Mouse (Mus musculus): ENCODE results near the gene Bri3.

Bri3 gene

DNA sequence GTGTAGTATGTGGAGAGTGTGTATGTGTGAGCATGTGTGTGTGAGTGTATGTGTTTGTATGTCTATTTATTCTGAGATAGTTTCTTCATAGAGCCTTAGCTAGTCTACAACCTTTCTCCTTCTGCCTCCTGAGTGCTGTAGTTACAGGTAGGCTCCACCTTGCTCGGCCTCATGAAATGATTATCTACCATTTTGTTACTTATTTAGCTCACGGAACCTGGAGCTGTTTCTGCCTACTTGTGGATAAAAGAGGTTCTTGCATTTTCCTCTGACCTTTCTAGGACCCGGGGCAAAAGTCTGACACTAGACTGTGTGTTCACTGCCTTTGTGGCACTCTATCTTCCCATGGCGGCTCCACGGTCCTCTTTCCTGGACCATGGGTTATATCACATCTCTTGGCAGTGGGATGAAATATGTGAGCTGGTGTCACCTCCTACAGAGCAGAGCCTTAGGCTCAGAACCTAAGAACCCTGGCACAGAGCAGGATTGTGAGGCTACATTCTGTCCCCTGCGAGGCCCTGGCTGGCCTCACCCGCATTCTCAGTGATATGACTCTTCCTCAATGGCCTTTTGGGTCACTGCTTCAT is at the start of gene Bri3:
TSS of gene Bri3 (plus strand) at position 537 of the 587 bp plus-strand sequence.
- no peak for DNase-seq (ENCODE audit: low spot score in 2 of 2)

DNA sequence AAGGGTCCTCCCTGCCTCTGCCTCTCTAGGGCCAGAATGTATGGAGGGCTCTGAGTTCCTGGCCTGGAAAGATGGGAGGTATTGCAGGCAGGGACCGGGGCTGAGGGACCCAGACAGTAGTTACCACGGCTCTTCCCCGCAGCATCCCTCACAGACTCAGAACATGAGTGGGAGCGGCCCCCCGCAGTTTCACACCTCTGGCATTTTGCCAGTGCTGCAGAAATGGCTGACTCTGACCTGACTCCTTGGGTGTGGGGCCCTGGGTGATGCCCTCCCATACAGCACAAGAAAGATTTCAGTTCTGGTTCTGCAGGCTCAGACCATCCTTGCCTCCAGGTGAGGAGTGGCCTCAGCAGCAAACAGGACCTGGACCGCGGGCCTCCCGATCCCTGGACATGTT is 48.7 kb upstream of the Bri3 start:
- no peak for DNase-seq (ENCODE audit: low spot score in 2 of 2)

DNA sequence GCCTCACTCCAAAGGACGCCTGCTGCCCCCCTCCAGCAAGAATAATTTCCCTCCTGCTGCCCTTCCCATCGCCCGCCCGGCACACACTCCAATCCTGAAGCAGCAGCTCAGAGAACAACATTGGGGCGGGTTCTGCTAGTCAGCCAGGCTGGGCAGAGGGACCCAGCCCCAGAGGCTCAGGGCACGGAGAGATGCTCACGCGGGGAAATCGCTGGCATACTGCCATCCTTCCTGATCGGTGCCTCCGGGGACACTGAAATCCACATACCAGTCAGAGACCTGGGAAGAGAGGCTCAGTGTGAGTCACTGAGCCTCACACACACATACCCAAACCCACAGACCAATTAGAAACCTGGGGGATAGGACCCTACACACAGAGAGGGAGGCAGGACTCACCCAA is 43.6 kb upstream of the Bri3 start:
- no peak for DNase-seq (ENCODE audit: low spot score in 2 of 2)

DNA sequence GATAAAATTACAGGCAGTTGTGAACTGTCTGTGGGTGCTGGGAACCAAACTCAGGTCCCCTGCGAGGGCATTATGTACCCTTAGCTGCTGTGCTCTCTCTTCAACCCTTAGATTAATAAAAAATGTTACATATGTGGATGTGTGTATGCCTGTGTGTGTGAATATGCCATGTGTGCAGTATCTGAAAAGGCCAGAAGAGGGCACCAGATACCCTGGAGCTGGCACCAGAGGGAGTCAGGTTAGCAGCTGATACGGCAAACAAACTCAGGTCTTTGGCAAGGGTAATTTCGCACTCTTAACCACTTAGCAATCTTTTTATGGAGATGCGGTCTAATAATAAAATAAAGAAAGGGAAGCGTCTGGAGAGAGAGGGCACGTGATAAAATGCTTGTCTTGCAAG is 41.8 kb upstream of the Bri3 start:
- DNase-seq (ENCODE audit: low spot score in 2 of 2) = no peak

DNA sequence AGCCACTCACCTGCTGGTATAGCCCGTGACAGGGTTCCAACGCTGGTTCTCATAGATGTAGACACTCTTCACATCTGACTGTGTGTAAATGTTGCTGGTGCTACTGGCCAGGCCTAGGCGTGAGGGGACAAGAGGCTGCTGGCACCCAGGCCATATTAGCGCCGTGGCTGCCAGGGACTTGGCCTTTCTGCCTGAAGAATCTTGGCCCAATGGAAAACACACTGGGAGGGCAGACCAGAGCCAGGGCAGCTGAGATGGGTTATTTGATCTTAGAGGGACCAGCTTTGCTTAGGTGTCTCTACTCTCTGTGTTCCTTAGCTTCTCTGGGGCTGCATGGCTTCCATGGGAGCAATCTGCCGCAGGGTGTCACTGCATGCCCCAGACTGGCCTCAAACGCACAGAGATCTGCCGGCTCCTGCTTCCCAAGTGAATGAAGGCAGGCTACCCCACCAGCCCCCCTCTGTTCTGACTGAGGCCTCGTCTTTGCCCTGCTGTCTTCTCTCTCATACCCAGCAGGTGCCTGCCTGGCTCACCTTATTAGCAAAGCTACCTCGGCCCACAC is 40.8 kb upstream of the Bri3 start:
- no peak for DNase-seq (ENCODE audit: low spot score in 2 of 2)

DNA sequence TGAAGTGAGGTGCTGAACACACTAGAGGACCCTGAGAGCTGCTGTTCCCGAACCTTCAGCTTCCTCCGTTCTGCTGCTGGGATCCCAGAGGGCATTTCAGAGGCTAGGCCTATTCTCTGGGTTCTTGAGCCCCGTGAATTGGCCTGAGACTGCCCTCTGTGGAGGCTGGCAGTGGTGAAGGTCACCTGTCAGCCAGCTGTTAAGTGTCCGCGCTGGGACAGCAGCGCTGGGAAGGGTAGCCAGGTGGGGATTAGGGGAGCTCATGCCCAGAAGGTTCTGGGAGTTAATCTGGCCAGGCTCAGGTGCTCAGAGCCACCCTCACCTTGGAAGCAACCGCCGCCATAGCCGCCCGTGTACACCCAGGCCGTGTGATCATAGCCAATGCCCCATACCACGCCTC is 39.9 kb upstream of the Bri3 start:
- no peak for DNase-seq (ENCODE audit: low spot score in 2 of 2)

DNA sequence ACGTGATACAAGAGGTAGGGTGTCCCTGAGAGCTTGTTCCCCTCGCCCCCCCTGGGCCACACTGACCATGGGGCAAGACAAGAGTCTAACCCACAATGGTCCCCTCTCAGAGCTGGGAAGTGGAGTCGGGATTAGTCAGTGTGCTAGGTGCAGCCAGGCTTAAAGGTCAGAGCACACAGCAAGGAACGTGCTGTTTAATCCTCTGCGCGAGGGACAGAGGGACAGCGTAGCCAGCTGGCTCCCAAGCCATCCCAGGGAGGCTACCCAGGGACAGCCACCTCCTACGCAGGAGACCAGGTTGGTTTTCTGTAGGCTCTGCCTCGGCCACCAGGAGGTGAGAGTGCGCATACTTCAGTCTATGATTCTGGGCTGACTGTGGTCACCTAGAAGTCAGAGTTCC is 39.3 kb upstream of the Bri3 start:
- DNase-seq (ENCODE audit: low spot score in 2 of 2) = no peak

DNA sequence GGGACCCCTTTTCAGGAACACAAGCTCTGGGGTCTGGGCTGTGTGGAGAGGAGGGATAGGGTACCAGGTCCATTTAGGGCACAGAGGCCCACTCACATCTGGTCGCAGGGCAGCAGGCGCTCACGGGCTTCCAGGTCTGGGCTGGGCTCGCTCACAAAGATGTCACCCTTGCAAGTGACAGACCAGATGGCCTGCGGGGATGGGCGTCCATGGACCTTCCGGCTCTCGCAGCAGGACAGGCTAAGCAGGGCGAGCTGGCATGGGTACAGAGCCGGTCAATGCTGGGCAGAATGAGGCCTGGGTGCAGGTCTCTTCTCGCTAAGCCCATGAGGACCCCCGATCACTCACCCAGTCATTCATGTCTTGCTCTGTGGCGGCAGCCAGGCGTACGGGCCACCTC is 38.2 kb upstream of the Bri3 start:
- no peak for DNase-seq (ENCODE audit: low spot score in 2 of 2)

DNA sequence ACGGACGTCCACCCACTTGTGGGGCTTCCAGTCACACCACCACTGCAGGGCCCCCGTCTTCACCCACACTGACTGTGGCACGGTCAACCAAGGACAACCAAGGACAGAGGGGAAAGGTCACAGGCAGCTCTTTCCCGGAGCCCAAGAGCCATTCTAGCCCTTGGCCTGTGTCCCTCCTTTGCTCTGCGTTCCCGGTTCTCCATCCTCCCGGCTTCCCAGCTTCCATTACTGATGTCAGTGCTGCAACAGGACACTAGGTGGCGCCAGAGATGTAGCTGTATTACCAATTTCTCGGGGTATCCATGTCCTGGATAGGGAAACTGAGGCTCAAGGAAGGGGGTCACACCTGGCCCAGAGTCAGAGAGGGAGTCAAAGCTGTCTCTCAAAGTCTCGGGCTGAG is 36.8 kb upstream of the Bri3 start:
- peak in 1 of 2 experiments; percentile 60 for DNase-seq (ENCODE audit: low spot score in 2 of 2)

DNA sequence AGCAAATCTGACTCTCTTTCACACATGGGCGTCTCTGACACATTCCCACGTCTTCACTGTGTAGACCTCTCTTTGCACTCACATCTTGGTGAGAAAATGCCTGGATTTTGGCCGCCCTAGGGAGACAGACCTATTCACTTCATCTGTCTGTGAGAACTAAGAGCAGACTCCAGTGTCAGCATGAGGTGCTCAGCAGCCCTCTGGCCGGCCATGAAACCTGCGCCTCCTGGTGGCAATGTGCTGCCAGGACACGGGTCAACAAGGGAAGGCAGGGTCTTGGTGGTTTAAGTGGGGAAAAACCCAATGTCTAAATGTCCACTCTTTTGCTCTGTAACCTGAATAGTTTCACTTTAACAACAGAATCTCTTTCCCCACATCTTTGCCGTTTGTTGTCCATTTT is 29.8 kb upstream of the Bri3 start:
- DNase-seq (ENCODE audit: low spot score in 2 of 2) = peak in 1 of 2 experiments; percentile 47

DNA sequence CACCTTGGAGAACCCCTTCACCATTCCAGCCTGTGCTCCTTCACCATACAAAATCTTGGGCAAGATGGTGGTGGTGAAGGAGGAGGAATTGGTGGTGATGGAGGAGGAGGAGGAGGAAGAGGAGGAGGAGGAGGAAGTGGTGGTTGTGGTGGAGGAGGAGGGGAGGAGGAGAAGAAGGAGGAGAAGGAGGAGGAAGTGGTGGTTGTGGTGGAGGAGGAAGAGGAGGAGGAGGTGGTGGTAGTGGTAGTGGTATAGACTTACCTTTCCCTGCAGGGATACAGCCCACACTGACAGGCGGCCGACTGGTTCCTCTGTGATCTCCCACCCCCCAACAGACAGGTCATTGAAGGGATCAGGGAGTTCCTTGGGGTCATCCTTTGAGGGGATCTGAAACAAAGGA is 28.2 kb upstream of the Bri3 start:
- DNase-seq (ENCODE audit: low spot score in 2 of 2) = no peak

DNA sequence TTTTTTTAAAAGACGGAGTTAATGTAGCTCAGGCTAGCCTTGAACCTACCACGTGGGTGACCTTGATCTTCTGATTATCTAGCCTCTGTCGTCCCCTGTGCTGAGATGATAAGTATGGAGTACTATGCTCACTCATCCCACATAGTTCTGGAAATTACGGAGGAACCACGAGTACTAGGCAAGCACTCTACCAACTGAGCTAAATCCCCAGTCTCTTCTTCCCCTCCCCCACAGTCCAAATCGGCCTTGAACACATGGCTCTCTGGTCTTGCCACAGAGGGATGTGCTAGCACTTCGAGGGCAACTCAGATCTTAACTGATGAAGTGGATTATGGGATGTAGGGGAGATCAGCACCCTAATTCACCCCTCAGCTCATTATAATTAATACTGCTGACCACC is 26.2 kb upstream of the Bri3 start:
- DNase-seq (ENCODE audit: low spot score in 2 of 2) = no peak

DNA sequence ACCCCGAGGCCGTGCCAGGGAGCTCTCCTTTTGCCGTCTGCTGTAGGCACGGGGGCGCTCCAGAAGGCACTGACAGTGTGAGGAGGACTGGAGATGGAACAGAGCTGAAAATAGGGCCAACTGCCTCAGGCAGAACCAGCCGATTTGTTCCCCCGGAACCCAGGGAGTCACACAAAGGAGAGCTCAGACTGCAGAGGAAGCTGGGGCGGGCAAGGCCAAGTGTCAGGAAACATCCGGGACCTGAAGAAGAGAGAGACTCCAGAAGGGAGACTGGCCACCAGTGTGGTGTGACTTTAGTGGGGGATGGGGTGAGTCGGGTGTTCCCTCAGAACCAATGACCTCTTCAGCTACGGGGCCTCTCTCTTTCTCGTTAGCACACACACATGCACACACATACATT is 24.9 kb upstream of the Bri3 start:
- DNase-seq (ENCODE audit: low spot score in 2 of 2) = no peak

DNA sequence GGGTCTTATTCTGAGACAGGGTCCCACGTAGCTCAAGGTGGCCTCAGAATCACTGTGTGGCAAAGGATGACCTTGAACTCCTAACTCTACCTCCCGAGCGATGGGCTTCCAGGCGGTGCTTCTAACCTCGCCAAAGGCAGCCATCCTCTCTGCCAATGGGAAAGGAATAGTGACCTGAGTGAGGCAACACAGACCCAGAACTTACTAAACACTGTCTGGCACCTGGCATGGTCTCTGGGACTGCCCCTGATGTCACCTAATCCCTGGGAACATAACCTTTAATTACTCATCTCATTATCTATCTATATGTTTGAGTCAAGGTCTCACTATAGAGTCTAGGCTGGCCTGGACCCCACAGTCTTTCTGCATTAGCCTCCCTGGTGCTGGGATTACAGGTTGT is 24.3 kb upstream of the Bri3 start:
- DNase-seq (ENCODE audit: low spot score in 2 of 2) = no peak

DNA sequence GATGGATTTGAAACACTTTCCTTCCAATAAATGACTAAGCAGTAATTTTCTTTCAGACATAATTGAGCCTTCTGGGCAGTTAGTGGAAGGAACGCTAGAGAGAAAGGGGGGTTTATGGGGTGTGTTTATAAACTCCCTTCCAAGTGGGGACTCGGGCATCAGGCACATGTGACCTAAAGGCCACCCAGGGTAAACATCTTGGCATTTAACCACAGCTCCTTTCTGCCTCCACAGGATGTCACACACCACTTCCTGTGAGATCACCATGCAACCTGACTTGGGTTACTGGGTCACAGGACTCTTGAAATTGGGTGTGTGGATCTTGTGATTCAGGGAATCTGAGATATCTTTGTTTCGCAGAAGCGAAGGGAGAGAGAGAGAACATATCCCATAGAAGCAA is 22.9 kb upstream of the Bri3 start:
- DNase-seq (ENCODE audit: low spot score in 2 of 2) = no peak

DNA sequence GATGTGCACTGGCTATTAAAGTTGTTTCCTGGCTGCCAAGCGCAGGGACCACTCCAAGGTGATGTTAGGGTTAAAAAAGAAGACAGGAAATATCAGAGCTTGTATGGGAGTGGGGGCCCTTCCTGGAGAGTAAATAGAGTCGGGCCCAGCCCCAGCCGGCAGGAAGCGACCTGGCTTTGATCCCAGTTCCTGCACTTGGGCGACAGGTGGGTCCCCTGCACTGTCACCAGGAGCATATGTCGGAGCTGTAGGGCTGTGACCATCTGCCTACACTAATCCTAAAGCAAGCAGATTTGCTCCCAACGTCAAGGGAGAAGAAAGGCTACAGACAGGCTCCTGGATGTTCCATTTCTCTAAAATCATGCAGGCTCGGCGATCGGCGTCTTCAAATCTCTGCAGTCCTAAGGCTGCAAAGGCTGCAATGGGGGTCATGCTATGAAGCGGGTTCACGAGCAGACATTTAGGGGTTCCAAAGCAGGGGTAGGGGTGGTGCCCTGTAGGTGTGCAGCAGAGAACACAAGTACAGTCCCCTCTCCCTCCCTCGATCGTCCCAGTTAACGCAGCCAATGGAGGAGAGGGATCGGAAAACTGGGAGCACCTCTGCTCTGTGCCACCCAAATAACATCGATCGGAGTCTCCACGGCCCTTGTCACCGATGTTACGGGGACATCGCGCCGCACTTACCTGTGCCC is 21.3 kb upstream of the Bri3 start:
- peak in 1 of 2 experiments; percentile 27 for DNase-seq (ENCODE audit: low spot score in 2 of 2)

DNA sequence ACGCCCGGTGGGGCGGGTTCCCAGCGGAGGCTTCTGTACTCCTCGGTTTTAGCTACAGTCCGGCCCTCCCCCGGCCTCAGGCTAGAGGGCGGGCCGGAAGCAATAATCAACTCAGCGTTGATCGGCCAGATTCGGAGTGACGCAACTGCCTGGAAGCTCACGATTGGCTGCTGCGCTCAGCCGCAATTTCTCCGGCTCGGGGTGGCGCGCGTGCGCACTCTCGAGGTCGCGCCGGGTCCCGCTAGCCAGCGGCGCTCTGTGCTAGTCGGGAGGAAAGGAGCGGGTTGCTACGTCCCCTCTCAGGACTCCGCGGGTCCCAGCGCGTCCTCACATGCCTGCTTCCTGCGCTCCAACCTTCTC is 20.8 kb upstream of the Bri3 start, which contains the start of gene Tecpr1:
TSS of gene Tecpr1 (minus strand) at position 113 of the 360 bp plus-strand sequence.
- peak; percentile 88 to 94 for DNase-seq (ENCODE audit: low spot score in 2 of 2)

DNA sequence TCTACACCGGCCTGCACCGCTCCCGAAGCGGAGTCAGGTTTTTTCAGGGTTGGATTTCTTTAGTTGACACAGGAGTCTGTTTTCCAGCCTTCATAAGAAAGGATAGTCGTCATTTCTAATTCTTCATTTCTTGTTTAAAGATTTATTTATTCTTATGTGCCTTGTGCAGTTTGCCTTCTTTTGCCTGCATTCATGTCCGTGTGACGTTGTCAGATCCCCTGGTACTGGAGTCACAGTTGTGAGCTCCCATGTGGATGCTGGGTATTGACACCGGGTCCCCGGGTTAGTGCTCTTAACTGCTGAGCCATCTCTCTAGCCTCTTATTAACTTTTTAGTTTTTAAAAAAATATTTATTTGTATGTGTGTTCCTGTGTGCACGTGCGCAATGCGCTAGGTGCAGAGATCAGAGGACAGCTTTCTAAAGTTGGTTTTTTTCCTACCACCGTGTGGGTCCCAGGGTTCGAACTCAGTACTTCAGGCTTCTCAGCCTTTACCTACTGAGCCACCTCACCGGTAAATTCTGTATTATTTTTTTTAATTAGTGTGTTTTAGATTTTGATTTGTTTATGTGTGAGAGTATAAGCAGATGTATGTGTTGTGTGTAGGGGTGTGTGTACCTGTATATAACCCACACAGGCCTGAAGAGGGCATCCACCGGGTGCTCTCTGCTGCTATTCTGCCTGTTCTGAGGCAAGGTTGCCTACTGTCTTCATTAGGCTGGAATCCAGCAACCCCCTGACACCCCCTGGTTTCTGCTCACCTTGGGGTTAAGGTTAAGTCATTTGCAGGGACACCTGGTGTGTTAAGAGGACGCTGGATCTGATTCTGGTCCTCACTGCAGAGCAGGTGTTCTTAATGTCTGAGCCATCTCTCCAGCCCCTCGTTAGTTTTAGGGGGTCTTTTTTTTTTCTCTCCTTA is 20.1 kb upstream of the Bri3 start:
- DNase-seq (ENCODE audit: low spot score in 2 of 2) = no peak

DNA sequence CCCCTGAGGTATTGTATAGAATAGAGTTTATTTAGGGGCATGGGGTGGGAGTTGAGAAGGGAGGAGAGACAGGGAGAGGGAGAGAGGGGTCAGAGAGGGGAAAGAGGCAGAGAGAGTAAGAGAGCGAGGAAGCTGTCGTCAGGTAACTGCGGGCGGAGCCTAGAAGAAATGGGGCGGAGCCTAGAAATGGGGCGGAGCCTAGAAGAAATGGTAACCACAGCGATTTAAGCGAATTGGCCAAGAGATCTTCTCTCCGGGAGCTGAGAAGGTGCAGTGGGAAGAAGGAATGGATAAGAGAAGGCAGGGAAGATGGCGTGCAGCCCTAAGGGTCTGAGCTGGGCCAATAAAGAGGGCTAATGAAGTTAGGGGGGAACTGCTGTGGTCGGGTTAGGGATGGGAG is 18.0 kb upstream of the Bri3 start:
- no peak for DNase-seq (ENCODE audit: low spot score in 2 of 2)

DNA sequence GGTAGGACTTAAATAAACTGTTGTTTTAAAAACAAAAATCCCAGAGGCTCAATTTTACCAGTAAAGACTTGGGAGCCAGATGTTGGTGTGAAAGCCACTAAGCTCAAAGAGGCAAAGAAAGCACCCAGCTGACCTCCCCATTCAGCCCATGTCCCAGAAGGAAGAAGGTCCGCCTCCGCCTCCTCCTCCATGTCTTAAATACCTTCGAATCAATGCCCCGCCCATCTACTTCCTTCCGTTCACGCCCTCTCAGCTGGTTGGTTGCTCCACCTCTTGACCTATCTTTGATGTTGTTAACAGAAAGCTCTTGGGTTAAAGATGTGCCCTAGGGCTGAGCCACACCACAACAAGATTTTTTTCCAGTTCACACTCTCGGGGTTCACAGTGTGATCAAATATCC is 14.0 kb upstream of the Bri3 start:
- no peak for DNase-seq (ENCODE audit: low spot score in 2 of 2)

DNA sequence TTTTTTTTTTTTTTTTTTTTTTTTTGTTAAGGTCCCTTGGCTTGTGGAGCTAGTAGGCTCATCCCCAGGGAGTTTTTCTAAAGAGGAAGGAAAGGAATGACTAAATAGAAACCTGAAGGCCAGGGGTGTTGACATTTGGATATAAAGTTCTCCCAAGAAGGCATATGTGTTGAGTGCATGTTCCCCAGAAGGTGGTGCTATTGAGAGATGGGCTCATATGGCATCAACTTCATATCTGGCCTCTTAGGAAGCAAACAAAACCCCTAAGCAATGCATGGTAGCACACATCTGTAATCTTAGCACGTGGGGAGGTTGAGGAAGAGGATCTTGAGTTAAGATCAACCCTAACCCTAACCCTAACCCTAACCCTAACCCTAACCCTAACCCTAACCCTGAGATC is 12.8 kb upstream of the Bri3 start:
- DNase-seq (ENCODE audit: low spot score in 2 of 2) = no peak

DNA sequence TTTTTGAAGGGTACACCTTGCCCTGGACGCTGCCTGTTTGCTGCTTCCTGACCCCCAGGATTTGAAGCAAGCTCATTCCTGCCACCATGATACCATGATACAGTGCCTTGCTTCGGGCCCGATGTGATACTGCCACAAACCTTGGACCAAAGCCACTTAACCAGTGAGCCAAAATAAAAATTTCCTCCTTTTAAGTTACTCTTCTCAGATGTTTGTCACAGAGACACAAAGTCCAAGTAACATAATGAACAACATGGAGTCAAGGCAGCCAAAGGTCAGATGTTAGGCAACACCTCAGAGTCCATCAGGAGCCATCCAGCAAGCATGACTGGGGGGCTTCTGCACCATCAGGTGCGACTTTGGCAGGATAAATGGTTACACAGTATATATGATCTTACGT is 11.7 kb upstream of the Bri3 start:
- DNase-seq (ENCODE audit: low spot score in 2 of 2) = no peak

DNA sequence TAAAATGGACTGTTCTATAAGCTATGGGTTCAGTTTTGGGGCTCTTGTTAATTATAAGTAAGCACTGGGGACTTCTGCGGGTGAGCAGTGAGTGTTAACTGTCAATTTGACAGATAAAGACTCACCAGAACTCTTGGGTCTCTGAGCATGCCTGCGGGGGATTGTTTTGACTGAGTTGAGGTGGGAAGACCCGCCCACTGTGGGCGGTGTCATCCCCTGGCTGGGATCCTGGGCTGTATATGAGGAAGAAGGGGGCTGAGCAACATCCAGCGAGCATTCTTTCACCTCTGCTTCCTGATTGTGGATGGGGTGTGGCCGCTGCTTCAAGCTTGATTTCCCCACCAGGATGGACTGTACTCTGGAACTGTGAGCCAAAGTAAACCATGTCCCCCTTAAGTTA is 10.0 kb upstream of the Bri3 start:
- DNase-seq (ENCODE audit: low spot score in 2 of 2) = no peak

Measured in left cerebral cortex, adult 9 months (tissue).